Mouse (Mus musculus) MEL (cell line): ENCODE measurements at regions not wholly inside any gene's neighbourhood (a gene's known extent, or its start where the extent isn't known, plus 50 kb on each side); places are given as distances from the start of the nearest gene placed in this dataset.

ENCODE experiments used
- CTCF ChIP-seq, 3 experiments: IDR thresholded peaks in 2 of 3; conservative IDR thresholded peaks in 1 of 3; 2 replicates each; pipeline ENCODE4 v1.5.1; 2011 to 2012; ENCODE audit warnings: low read length in 3 of 3, low read depth in 2 of 3, mild to moderate bottlenecking in 2 of 3, improper control_type of control experiment in 1 of 3, inconsistent platforms in 1 of 3, mixed read lengths in 1 of 3, moderate library complexity in 1 of 3; ENCODE audit not compliant: control insufficient read depth in 1 of 3, insufficient read depth in 1 of 3, poor library complexity in 1 of 3, severe bottlenecking in 1 of 3
- GATA1 ChIP-seq: IDR thresholded peaks from 2 replicates; pipeline ENCODE4 v1.6.1; 2011; ENCODE audit warnings: low read depth, low read length, improper control_type of control experiment
- HCFC1 ChIP-seq: IDR thresholded peaks from 2 replicates; pipeline ENCODE4 v1.6.1; 2012; ENCODE audit warnings: low read depth, mild to moderate bottlenecking, inconsistent platforms, low read length, improper control_type of control experiment, moderate library complexity
- JUND ChIP-seq: IDR thresholded peaks from 2 replicates; pipeline ENCODE4 v1.6.1; 2011; ENCODE audit warnings: low read depth, mild to moderate bottlenecking, improper control_type of control experiment, low read length
- POLR2AphosphoS2 ChIP-seq: IDR thresholded peaks from 2 replicates; pipeline ENCODE4 v1.6.1; 2011; ENCODE audit warnings: low read length, improper control_type of control experiment
- SIN3A ChIP-seq: IDR thresholded peaks from 2 replicates; pipeline ENCODE4 v1.6.1; 2012; ENCODE audit warnings: low read length, improper control_type of control experiment, inconsistent platforms
- TAL1 ChIP-seq: IDR thresholded peaks from 2 replicates; pipeline ENCODE4 v1.6.1; 2012; ENCODE audit warnings: mild to moderate bottlenecking, inconsistent platforms, low read length, moderate library complexity, mixed read lengths
- ZC3H11A ChIP-seq: IDR thresholded peaks from 2 replicates; pipeline ENCODE4 v1.6.1; 2012; ENCODE audit warnings: low read depth, mild to moderate bottlenecking, inconsistent platforms, low read length, improper control_type of control experiment

- no peak for TF ChIP-seq CTCF (IDR thresholded peaks at IDR 0.05 in 2 of 3, conservative IDR thresholded peaks at IDR 0.05 in 1 of 3; ENCODE audit: control insufficient read depth in 1 of 3, insufficient read depth in 1 of 3, low read depth in 2 of 3, low read length in 3 of 3, poor library complexity in 1 of 3, severe bottlenecking in 1 of 3)
- TF ChIP-seq POLR2AphosphoS2: no peak
- no peak for TF ChIP-seq JUND
- no peak for TF ChIP-seq ZC3H11A
- no peak for TF ChIP-seq HCFC1
- TF ChIP-seq GATA1: no peak
- no peak for TF ChIP-seq SIN3A
- no peak for TF ChIP-seq TAL1
Measured at GRCm38 (mm10) chrX:110076376-110076775, 737.7 kb upstream of the Pou3f4 start.
